Mouse (Mus musculus) forelimb bud, embryonic 11.5 days (tissue): ENCODE measurements at regions not wholly inside any gene's neighbourhood (a gene's known extent, or its start where the extent isn't known, plus 50 kb on each side); places are given as distances from the start of the nearest gene placed in this dataset.
"Not testable (repeated sequence)": the region's sequence is repeated elsewhere in the genome, so short reads cannot be mapped to it uniquely, and the experiment has no call there.

Experiments
- DNase-seq: peaks from one replicate; pipeline ENCODE4 v3.0.0-alpha.2; 2012; ENCODE audit warnings: low read depth, low spot score

GRCm38 (mm10) chr13:111309848-111310692 lies 55.3 kb downstream of the Actbl2 start:
- DNase-seq: no peak

- no peak for DNase-seq
Measured at GRCm38 (mm10) chr13:111310693-111311045, 55.9 kb downstream of the Actbl2 start.

- not testable (repeated sequence) for DNase-seq
Measured at GRCm38 (mm10) chr13:111313506-111313905, 58.7 kb downstream of the Actbl2 start.

- DNase-seq: not testable (repeated sequence)
Measured at GRCm38 (mm10) chr13:111317876-111318275, 63.1 kb downstream of the Actbl2 start.

- DNase-seq: no peak
Measured at GRCm38 (mm10) chr13:111323206-111323605, 68.4 kb downstream of the Actbl2 start.

- DNase-seq: no peak
Measured at GRCm38 (mm10) chr13:111326096-111326665, 71.4 kb downstream of the Actbl2 start.

GRCm38 (mm10) chr13:111333035-111333434 lies 78.2 kb downstream of the Actbl2 start:
- DNase-seq: no peak

- no peak for DNase-seq
Measured at GRCm38 (mm10) chr13:111333851-111334250, 79.0 kb downstream of the Actbl2 start.

- DNase-seq: peak; percentile 20
Measured at GRCm38 (mm10) chr13:111334258-111335052, 79.6 kb downstream of the Actbl2 start.

GRCm38 (mm10) chr13:111344981-111345380 lies 90.2 kb downstream of the Actbl2 start:
- no peak for DNase-seq

GRCm38 (mm10) chr13:111345486-111346440 lies 91.0 kb downstream of the Actbl2 start:
- DNase-seq: no peak

- no peak for DNase-seq
Measured at GRCm38 (mm10) chr13:111356520-111357456, 102.0 kb downstream of the Actbl2 start.

- DNase-seq: no peak
Measured at GRCm38 (mm10) chr13:111361456-111361855, 106.6 kb downstream of the Actbl2 start.

- DNase-seq: no peak
Measured at GRCm38 (mm10) chr13:111363176-111363739, 108.4 kb downstream of the Actbl2 start.

- no peak for DNase-seq
Measured at GRCm38 (mm10) chr13:111366871-111367270, 112.1 kb downstream of the Actbl2 start.

- DNase-seq: no peak
Measured at GRCm38 (mm10) chr13:111367620-111368019, 112.8 kb downstream of the Actbl2 start.

GRCm38 (mm10) chr13:111369916-111370315 lies 115.1 kb downstream of the Actbl2 start:
- no peak for DNase-seq

- no peak for DNase-seq
Measured at GRCm38 (mm10) chr13:111373281-111373680, 116.6 kb downstream of the Gpbp1 start.

- DNase-seq: no peak
Measured at GRCm38 (mm10) chr13:111373801-111374200, 116.1 kb downstream of the Gpbp1 start.
